ENCODE assay signal across 35 mouse cellular contexts in the genomic region with DNA sequence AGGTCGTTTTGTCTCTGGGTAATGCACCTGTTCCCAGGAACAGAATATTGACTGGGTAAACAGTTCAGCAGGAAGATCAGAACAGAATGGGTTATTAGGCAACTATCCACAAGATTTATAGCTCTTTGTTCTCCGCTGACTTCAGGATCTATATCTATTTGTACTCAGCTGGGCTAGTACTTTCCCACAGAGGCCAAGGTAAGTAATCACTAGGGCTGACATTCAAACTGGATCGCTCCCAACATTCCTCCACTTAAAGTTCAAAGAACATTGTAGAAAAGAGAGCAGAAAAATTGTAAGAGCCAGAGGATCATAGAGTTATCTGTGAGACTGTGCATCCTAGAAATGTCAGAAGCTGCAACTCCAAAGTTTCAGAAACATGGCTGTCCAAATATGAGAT. TPM values are rescaled to one million over a fixed set of nuclear protein-coding genes. Genes with fewer than 3 reads are reported as not detected.
"Had no signal": no experiment of that assay in that cellular context is flagged by ENCODE, and none has a peak within 500 bp of the region (broad histone marks: within the 10 kb centered on the region; RNA-seq: fewer than 3 reads in every experiment).

No protein-coding gene starts in this region.

- H3K4me3 ChIP-seq: gastrocnemius, adult 2 months; heart, adult 2 months; heart, embryonic 13.5 days; heart, embryonic 15.5 days; hindbrain, embryonic 13.5 days; hindbrain, embryonic 15.5 days; layer of hippocampus, adult 2 months; left cerebral cortex, adult 2 months; limb, embryonic 13.5 days; limb, embryonic 15.5 days; liver, embryonic 12.5 days had no signal

- H3K4me1 ChIP-seq: heart, embryonic 13.5 days; heart, embryonic 15.5 days; hindbrain, embryonic 13.5 days; hindbrain, embryonic 15.5 days; limb, embryonic 13.5 days; limb, embryonic 15.5 days; liver, embryonic 12.5 days had no signal

- H3K4me2 ChIP-seq: heart, embryonic 11.5 days; heart, embryonic 13.5 days; heart, embryonic 15.5 days; hindbrain, embryonic 13.5 days; hindbrain, embryonic 15.5 days; limb, embryonic 13.5 days; limb, embryonic 15.5 days; liver, embryonic 12.5 days had no signal

- H3K36me3 ChIP-seq: heart, embryonic 13.5 days; heart, embryonic 15.5 days; hindbrain, embryonic 13.5 days; hindbrain, embryonic 15.5 days; limb, embryonic 13.5 days; limb, embryonic 15.5 days; liver, embryonic 12.5 days had no signal

- H3K27me3 ChIP-seq: heart, embryonic 13.5 days; heart, embryonic 15.5 days; hindbrain, embryonic 13.5 days; hindbrain, embryonic 15.5 days; limb, embryonic 13.5 days; limb, embryonic 15.5 days; liver, embryonic 12.5 days had no signal

- DNase-seq: gastrocnemius, adult 2 months; gastrocnemius, postnatal 10 days; gastrocnemius, postnatal 25 days; heart, adult 11 months; heart, adult 2 months; heart, postnatal 14 days; heart, postnatal 36 days; kidney, adult 18-20 months; kidney, adult 8-10 months; kidney, postnatal 10 days; kidney, postnatal 25 days; kidney, postnatal 4 days; left cerebral cortex, postnatal 4 days had no signal

- H3K27ac ChIP-seq: gastrocnemius, adult 2 months; heart, adult 2 months; heart, embryonic 13.5 days; heart, embryonic 15.5 days; hindbrain, embryonic 13.5 days; hindbrain, embryonic 15.5 days; hindbrain, postnatal 0 days; layer of hippocampus, adult 2 months; left cerebral cortex, adult 2 months; limb, embryonic 13.5 days; limb, embryonic 15.5 days; liver, embryonic 12.5 days; liver, embryonic 14.5 days had no signal

- H3K9ac ChIP-seq: heart, embryonic 13.5 days; heart, embryonic 15.5 days; hindbrain, embryonic 13.5 days; hindbrain, embryonic 15.5 days; limb, embryonic 13.5 days; limb, embryonic 15.5 days; liver, embryonic 12.5 days; liver, embryonic 14.5 days had no signal

- H3K9me3 ChIP-seq: heart, embryonic 13.5 days; heart, embryonic 15.5 days; hindbrain, embryonic 13.5 days; hindbrain, embryonic 15.5 days; limb, embryonic 13.5 days; limb, embryonic 15.5 days had no signal

- ATAC-seq: hindbrain, postnatal 0 days; liver, embryonic 12.5 days had no signal

RNA-seq across cellular contexts. Expression of gene Ugt2b35, which starts 14.8 kb away (rescaled TPM):
- total RNA-seq: gastrocnemius, adult 2 months; gastrocnemius, postnatal 10 days; gastrocnemius, postnatal 25 days; heart, adult 2 months; heart, postnatal 14 days; heart, postnatal 36 days; hematopoietic stem cell, adult 5-6 weeks; hindbrain, postnatal 0 days; layer of hippocampus, adult 2 months; layer of hippocampus, postnatal 10 days; layer of hippocampus, postnatal 25 days; left cerebral cortex, adult 2 months; left cerebral cortex, postnatal 14 days; left cerebral cortex, postnatal 4 days had no signal
- polyA plus RNA-seq: frontal cortex, adult 2 months; heart, adult 2 months; heart, embryonic 11.5 days; heart, embryonic 13.5 days; heart, embryonic 15.5 days; heart, postnatal 0 days; hindbrain, embryonic 11.5 days; hindbrain, embryonic 13.5 days; hindbrain, embryonic 15.5 days; hindbrain, postnatal 0 days; kidney, embryonic 14.5 days; kidney, embryonic 16.5 days; limb, embryonic 11.5 days; limb, embryonic 13.5 days; limb, embryonic 15.5 days had no signal
